In the genomic region with DNA sequence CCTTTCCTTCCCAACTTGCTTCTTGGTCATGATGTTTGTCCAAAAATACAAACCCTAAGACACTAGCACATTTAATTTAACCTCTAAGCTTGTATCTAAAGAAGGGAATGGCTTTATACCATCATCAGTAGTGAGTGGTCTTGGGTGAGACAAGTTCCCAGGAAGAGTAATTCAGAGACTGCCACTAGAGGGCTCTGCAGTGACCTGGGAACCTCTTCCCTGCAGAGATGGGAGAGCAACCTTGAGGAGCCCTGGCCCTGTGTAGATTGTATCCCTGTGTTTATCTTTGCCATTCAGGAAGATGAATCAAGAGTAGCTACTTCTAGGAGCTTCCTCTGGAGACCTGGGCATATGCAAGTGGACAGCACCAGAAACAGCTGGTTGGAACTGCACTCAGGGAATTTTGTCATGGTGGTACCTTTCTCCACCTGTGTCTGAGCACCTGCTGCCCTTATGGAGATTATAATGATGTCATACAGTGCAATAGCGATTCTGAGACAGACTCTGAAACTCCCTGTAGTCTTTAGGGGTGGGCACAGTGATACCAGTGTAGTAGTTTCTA, we compare ENCODE assay signal across 10 mouse cellular contexts. TPM values are rescaled to one million over a fixed set of nuclear protein-coding genes. Genes with fewer than 3 reads are reported as not detected.
A peak's percentile ranks its signal among the peaks of the same experiment; 100 is the strongest.
DNase-seq lines count a peak whose midpoint lies in the region; ATAC-seq lines count a peak whose summit lies in the region.
"Had no signal": no experiment of that assay in that cellular context is flagged by ENCODE, and none has a peak within 500 bp of the region (broad histone marks: within the 10 kb centered on the region; RNA-seq: fewer than 3 reads in every experiment).

No protein-coding gene starts in this region.

- peaks cover 10% of the 10 kb centered on the region for H3K4me1 ChIP-seq in kidney, embryonic 15.5 days
- H3K4me1 ChIP-seq in neural tube, embryonic 11.5 days (ENCODE audit: control insufficient read depth, insufficient read depth, low read length): 0 out of 2 replicates have a peak, but pooled peaks cover 4% of the 10 kb centered on the region
- H3K4me1 ChIP-seq: liver, embryonic 13.5 days had no signal

- H3K9me3 ChIP-seq in kidney, embryonic 15.5 days (replicated peaks): no peaks in the 10 kb centered on the region
- no peaks in the 10 kb centered on the region for H3K9me3 ChIP-seq in neural tube, embryonic 11.5 days (ENCODE audit: control insufficient read depth, low read length)
- H3K9me3 ChIP-seq: embryonic facial prominence, embryonic 13.5 days; liver, embryonic 13.5 days had no signal

- H3K9ac ChIP-seq in kidney, embryonic 15.5 days: no peak overlapping the region
- no peak overlapping the region for H3K9ac ChIP-seq in neural tube, embryonic 11.5 days (ENCODE audit: low read length)
- H3K9ac ChIP-seq: liver, embryonic 13.5 days had no signal

- no peak overlapping the region for H3K4me2 ChIP-seq in kidney, embryonic 15.5 days
- H3K4me2 ChIP-seq in neural tube, embryonic 11.5 days (ENCODE audit: low read depth): no peak overlapping the region

- no peak overlapping the region for H3K4me3 ChIP-seq in kidney, embryonic 15.5 days (replicated peaks)
- no peak overlapping the region for H3K4me3 ChIP-seq in neural tube, embryonic 11.5 days (ENCODE audit: low read depth, low read length)

- no peak overlapping the region for H3K27ac ChIP-seq in kidney, embryonic 15.5 days
- no peak overlapping the region for H3K27ac ChIP-seq in neural tube, embryonic 11.5 days (ENCODE audit: low read depth, low read length)
- H3K27ac ChIP-seq: embryonic facial prominence, embryonic 13.5 days; liver, embryonic 13.5 days had no signal

- peaks cover 29% of the 10 kb centered on the region for H3K27me3 ChIP-seq in kidney, embryonic 15.5 days
- peaks cover 18% of the 10 kb centered on the region for H3K27me3 ChIP-seq in neural tube, embryonic 11.5 days (ENCODE audit: control insufficient read depth, insufficient read depth, low read length)

- no peak for ATAC-seq in kidney, embryonic 15.5 days (replicated peaks; ENCODE audit: low FRiP score)
- ATAC-seq in neural tube, embryonic 11.5 days (ENCODE audit: insufficient read depth, low FRiP score, low TSS enrichment): no peak
- ATAC-seq in activated CD4-positive, CD25-positive, alpha-beta regulatory T cell, adult 4 months: no peak

- 40% methylated on average over 1 of the region's 1 CpGs for WGBS in kidney, embryonic 15.5 days
- whole genome bisulfite sequencing in neural tube, embryonic 11.5 days: 27% methylated on average over 1 of the region's 1 CpGs

- intact Hi-C loops in left cerebral cortex, postnatal 25 days (cut with DNase I): no loop called here

- peak; percentile 33 for DNase-seq in kidney, adult 11 months
- peak; percentile 21 for DNase-seq in MN1 (ENCODE audit: low spot score)
- peak; percentile 66 for DNase-seq in cerebellum, adult 11-12 months
- peak; percentile 49 for DNase-seq in forelimb bud, embryonic 11.5 days (ENCODE audit: low read depth, low spot score)
- DNase-seq in left cerebral cortex, postnatal 25 days (ENCODE audit: low spot score in 2 of 2): peak; percentile 61 to 66
- DNase-seq in neural tube, embryonic 11.5 days (ENCODE audit: low spot score): peak; percentile 47
- DNase-seq: liver, embryonic 13.5 days had no signal

- no peaks in the 10 kb centered on the region for H3K36me3 ChIP-seq in kidney, embryonic 15.5 days
- no peaks in the 10 kb centered on the region for H3K36me3 ChIP-seq in neural tube, embryonic 11.5 days (ENCODE audit: control insufficient read depth, insufficient read depth, low read length)
- H3K36me3 ChIP-seq: embryonic facial prominence, embryonic 13.5 days; liver, embryonic 13.5 days had no signal

RNA-seq across cellular contexts. Expression of gene Slc35f3, which starts 1.0 kb away (rescaled TPM):
- 0.87 and 1.1 TPM in 2 replicates for polyA plus RNA-seq in kidney, embryonic 15.5 days (2015; fragmentation: Nextera tagmentation; extraction: Ambion mirVana)
- total RNA-seq in left cerebral cortex, postnatal 25 days (2021): 10 to 100 TPM; 33.8 to 36.3 TPM
- polyA plus RNA-seq in neural tube, embryonic 11.5 days (2014; fragmentation: Nextera tagmentation; extraction: Ambion mirVana): 0.09 TPM in 2 replicates
- polyA plus RNA-seq in activated CD4-positive, CD25-positive, alpha-beta regulatory T cell, adult 4 months (2017; shearing (Covaris generic)): not detected
- polyA plus RNA-seq: liver, embryonic 13.5 days had no signal
